Mouse (Mus musculus) large intestine, adult 2 months (tissue): ENCODE results near the gene Foxa2. TPM values are rescaled to one million over a fixed set of nuclear protein-coding genes. Genes with fewer than 3 reads are reported as not detected.

ENCODE experiments used
- DNase-seq: peaks from one replicate; pipeline ENCODE4 v3.0.0-alpha.2; 2012; ENCODE audit warnings: low read depth, low spot score
- WGBS: fragments of 180-500 bp; shearing (Covaris S2); methylation state at CpG from one replicate; pipeline ENCODE4 v1.1.7; 2018; 5-methylcytosine and 5-hydroxymethylcytosine counted together
- polyA plus RNA-seq: library from polyadenylated mRNA; depleted of rRNA; stranded (reverse); fragments of >200 nt; gene quantifications from 2 replicates; pipeline ENCODE4 v1.2.3, GENCODE M21; 2012

Gene Foxa2
- polyA plus RNA-seq, 1 experiment = 5.2 TPM

DNA sequence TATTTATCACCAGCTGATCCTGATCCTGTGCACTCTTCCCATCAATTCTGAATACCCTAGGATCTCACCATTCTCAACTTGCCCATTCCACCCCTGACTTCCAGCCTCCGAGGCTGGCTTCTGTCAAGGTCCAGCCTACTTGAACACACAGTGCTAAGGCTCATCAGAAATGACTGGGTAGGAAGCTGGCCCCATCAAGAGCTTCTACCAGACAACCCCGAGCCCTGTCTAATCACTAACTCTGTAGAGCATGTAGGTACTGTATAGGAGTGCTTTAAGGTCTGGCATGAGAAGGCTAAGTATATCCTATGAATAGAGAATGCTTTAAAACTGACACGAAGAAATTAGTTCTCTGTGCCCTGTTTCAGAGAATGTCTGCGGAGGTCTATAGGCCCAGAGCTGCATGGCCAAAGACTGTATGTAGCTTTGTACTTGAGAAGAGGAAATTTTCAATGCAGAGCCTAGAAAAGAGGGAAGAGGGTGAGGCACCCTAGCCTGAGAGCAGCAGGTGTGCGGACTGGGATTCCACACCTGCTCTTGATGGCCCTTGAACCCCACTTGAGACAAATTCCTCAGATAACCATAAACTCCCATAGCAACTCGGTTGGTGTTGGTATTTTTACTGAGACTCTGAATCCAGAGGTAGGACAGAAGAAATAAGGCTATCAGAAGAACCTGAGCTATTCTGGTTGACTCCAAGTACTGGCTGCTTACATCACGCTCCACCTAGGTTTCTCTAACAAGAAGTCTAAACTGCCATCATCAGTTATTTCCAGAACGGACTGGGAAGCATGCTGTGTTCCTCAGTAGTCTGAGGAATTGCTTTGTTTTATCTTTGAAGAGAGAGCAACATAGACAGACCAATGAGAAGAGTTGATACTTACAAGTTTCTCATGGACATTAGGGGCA lies 28.7 kb downstream of the Foxa2 start:
- no peak for DNase-seq
- WGBS = 73% methylated on average over 8 of the region's 8 CpGs

DNA sequence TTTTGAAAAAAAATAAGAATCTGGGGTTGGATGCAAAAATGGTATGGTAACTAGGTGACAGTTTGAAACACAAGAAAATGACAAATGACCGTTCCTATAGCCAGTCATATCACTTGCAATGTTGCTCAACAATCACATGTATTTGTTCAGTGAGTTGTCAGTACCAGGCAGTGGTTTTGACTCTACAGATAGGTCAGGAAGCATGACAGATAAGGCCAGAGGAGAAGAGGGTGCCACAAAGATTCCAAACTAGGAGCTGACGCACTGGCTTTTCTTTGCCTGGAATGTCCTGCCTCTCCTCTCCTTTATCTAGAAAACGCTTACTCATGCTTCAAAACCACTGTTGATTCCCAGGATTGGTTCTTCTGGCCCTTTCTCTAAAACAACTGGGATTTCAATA lies 33.4 kb downstream of the Foxa2 start:
- DNase-seq = no peak
- 91% methylated on average over 3 of the region's 3 CpGs for WGBS

DNA sequence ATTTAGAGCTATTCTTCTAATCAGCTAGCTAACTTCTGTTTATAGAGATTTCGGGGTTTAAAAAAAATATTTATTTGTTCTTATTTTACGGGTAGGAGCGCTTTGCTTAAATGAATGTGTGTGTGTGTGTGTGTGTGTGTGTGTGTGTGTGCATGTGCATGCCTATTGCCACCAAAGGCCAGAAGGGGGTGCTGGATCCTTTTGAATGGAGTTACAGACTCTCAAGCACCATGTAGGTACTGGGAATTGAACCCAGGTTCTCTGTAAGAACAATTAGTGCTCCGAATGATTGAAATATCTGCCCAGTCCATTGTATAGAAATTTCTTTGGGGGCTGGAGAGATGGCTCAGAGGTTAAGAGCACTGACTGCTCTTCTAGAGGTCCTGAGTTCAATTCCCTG lies 37.7 kb downstream of the Foxa2 start:
- WGBS = 94% methylated on average over 4 of the region's 4 CpGs
- no peak for DNase-seq

DNA sequence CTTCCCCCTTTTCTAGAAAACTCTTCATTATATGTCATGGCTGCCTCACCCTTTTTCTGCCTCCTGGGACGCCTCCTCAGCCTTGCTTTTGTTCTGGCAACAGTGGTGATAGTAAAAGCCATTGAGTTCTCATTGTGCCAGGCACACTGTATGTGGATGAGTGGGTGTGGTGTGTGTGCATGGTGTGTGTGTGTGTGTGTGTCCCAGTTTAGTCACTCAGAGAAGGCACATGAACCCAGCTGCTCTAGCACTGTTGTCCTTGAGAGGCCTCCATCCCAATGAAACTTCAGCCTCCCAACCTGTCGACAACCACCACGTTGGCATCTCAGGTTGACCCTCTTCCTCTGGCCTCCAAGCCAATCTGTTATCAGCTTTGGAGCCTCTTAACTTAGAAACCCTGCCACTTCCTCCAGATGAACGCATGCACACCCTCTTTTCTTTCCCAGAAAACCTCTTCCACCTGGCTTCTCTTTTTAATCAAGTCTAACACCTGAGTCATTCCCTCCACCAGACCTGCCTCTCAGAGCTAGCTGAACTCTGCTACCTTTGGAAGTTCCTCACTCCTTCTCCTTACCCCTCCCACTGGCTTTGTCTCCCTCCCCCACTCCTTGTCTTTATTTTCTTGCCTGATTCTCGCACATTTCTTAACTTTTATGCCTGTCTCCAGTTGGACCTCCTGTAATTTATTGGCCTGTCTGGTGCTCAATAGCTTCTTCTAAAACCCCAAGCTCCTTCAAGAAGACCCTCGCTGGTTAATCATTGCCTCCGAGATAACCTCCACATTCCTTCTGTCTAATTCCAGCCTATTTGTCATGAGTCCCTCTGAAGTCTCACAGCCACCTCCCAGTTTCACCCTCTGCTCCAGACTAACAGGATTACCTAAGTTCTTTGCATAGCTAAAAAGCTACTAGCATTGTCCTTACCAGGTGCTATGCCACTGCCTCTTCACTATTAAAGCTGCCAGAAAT lies 41.9 kb downstream of the Foxa2 start:
- no peak for DNase-seq

DNA sequence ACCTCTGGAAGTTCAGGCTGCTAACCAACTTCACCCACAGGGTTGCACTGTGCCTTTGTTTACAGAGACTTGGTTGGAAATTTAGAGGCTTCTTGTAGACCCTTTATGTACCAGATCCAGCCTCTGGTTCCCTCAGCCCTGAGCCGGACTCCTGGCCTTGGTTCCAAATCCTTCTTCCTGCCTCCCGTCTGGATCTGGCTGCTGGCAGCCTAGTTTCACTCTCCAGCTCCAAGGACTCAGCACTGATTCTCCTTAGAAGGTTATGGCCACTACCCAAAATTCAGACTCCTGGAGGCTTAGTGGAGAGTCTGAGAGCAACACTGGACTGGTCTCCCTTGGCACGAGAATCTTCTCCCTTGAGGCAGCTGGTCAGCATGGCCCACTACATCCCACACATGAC lies 43.3 kb downstream of the Foxa2 start:
- no peak for DNase-seq
- 87% methylated on average over 3 of the region's 3 CpGs for WGBS

More for the DNA sequence above, 41.9 kb downstream of the Foxa2 start:
- 43% methylated on average over 7 of the region's 7 CpGs for WGBS

DNA sequence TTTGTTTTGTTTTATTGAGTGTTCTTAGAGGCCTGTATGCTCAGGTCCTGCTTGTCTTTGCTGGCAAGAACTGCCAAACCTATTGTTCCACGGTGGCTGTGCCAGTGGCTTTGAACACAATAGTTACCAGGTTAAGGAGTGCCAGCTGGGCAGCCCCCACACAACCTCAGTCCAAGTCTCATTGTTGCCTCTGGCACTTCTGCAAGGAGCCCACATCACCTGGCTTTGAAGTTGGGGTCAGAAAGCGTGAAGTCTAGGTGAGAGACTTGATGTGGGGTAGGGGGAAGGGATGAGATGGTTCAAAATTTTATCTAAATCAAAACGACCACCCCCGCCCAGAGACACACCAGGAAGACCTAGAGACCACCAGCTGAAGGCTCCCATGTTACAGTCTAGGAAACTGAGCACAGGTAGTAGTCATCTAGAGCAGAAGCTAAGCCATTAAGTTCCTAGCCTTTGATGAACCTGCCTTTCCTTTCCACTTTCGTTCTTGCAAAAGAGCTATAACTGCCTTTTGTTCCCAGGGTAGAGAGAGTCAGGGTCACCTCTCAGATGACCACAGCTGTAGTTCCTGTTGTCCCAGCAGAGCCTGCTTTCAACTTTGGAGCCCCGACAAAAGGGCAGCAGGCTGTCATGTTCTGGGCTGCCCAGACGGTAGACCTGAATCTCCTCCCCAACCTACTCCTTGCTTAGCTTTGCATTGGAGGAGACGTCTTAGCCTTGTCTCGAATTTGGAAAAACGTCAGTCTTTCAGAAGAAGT lies 48.4 kb downstream of the Foxa2 start:
- no peak for DNase-seq
- 76% methylated on average over 10 of the region's 10 CpGs for WGBS

DNA sequence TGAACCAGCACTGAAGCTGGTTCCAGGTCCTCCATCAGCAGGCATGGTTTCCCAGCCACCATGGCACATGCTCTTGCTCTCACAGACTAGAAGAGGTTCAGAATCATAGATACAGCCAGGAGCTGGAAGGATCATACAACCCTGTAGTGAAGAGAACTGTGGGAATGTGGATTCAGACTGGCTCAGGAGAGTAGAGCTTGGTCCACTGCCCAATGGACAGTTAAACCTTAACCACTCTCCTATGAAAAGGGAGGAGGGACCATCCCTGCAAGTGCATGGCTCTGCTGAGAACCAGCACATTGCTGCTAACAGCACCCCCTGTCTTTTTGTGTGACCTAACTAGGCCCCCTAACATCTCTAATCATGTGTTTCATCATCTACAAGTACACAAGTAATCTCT lies 50.0 kb downstream of the Foxa2 start:
- no peak for DNase-seq

DNA sequence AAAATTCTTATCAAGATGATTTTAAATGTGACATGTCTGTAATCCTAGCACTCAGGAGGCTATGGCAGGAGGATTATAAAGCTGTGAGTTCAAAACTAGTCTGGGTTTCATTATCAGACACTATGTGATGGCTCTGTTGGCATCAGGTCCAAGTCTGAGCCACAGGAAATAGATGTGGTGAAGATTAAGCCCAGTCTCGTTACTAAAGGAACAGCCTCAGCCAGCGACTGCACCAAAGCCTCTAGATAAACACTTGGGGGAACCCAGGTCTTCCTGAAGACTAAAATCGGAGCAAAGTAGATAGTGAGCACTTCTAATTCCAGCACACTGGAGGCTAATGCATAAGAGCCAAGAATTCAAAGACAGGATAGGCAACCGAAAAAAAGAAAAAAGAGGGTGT lies 52.9 kb downstream of the Foxa2 start:
- DNase-seq = no peak
- 27% methylated on average over 4 of the region's 4 CpGs for WGBS

DNA sequence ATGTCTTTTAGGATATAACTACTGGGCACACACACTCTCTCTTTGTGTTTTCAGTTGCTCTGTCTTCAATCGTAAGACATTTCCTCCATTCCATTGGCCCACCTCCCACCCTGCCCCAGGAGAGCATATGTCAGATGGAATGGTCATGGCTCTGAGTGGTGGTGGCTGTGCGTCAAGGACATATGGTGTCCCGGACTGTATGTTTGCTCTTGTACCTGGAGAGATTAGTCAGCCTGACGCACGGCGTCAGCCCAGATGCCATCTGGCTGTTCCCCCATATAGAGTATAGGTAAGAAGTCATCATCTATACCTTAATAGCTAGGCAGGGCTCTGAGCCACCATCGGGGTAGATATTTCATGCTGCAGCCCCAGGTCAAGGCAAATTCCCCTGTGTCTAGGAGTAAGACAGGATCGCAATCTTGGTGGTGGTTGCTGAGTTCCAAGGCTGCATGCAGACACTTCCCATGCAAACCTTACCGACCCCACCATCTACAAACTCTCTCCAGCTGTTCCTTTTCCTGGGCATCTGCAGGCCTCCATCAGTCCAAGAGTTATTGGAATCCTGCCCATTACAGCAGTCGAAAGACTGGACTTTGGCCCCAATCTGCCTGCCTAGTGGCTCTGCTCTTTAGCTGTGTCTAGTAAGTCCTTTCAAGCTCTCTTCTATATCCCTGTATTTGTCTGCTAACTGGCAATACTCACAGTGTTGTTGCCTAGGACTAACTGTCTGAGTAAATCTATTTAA lies 53.7 kb downstream of the Foxa2 start:
- DNase-seq = peak; percentile 91

More for the DNA sequence above, 53.7 kb downstream of the Foxa2 start:
- 35% methylated on average over 10 of the region's 10 CpGs for WGBS
